ENCODE assay signal across 13 mouse cellular contexts in genomic region chr19:17199059-17199458, GRCm38 (mm10).
A peak's percentile ranks its signal among the peaks of the same experiment; 100 is the strongest.
DNase-seq lines count a peak whose midpoint lies in the region; ATAC-seq and TF ChIP-seq lines count a peak whose summit lies in the region.
"Had no signal": no experiment of that assay in that cellular context is flagged by ENCODE, and none has a peak within 500 bp of the region (broad histone marks: within the 10 kb centered on the region; RNA-seq: fewer than 3 reads in every experiment).

No protein-coding gene starts in this region.

- H3K9ac ChIP-seq in heart, postnatal 0 days (replicated peaks; ENCODE audit: low read depth, low read length) = no peak overlapping the region
- no peak overlapping the region for H3K9ac ChIP-seq in forebrain, embryonic 13.5 days

- ATAC-seq in heart, postnatal 0 days (ENCODE audit: insufficient read depth, low read depth) = peak; percentile 68
- no peak for ATAC-seq in cerebellum, adult (ENCODE audit: insufficient number of reproducible peaks, low FRiP score, low TSS enrichment)
- no peak for ATAC-seq in forebrain, embryonic 13.5 days
- ATAC-seq: lung, postnatal 0 days had no signal

- intact Hi-C loops in heart, postnatal 36 days (cut with DNase I) = no loop called here

- 22% methylated on average over 8 of the region's 8 CpGs for WGBS in embryonic facial prominence, embryonic 10.5 days
- WGBS in heart, postnatal 0 days = 10% methylated on average over 8 of the region's 8 CpGs
- WGBS in forebrain, embryonic 13.5 days = 62% methylated on average over 8 of the region's 8 CpGs

- peak; percentile 45 to 49 for DNase-seq in heart, adult 18-20 months
- DNase-seq in heart, postnatal 36 days = no peak
- DNase-seq in brain, embryonic 14.5 days (ENCODE audit: low read depth) = peak; percentile 11
- peak; percentile 12 for DNase-seq in embryonic facial prominence, embryonic 10.5 days (ENCODE audit: low spot score)
- peak; percentile 35 for DNase-seq in heart, postnatal 0 days (ENCODE audit: low spot score)
- DNase-seq in retina, postnatal 1 day = no peak
- DNase-seq: cerebellum, adult 8-10 months; right cerebral cortex, postnatal 14 days; thymus, postnatal 25 days had no signal

- TF ChIP-seq POLR2A in brain, embryonic 14.5 days (IDR thresholded peaks at IDR 0.05; ENCODE audit: borderline replicate concordance, extremely low read depth, insufficient read depth, insufficient read length, poor library complexity, severe bottlenecking) = no peak

- H3K27me3 ChIP-seq in embryonic facial prominence, embryonic 10.5 days (replicated peaks; ENCODE audit: low read depth, poor library complexity, severe bottlenecking) = no peaks in the 10 kb centered on the region
- H3K27me3 ChIP-seq in heart, postnatal 0 days (ENCODE audit: control insufficient read depth, insufficient read depth, low read length) = no peaks in the 10 kb centered on the region
- no peaks in the 10 kb centered on the region for H3K27me3 ChIP-seq in forebrain, embryonic 13.5 days

- no peak for TF ChIP-seq EP300 in heart, postnatal 0 days (IDR thresholded peaks at IDR 0.05; ENCODE audit: low read depth)

- H3K4me2 ChIP-seq in heart, postnatal 0 days (ENCODE audit: low read depth, low read length) = no peak overlapping the region
- H3K4me2 ChIP-seq in forebrain, embryonic 13.5 days = no peak overlapping the region

- no peak overlapping the region for H3K4me3 ChIP-seq in embryonic facial prominence, embryonic 10.5 days
- no peak overlapping the region for H3K4me3 ChIP-seq in heart, postnatal 0 days (ENCODE audit: low read depth, low read length)
- no peak overlapping the region for H3K4me3 ChIP-seq in forebrain, embryonic 13.5 days

- no peaks in the 10 kb centered on the region for H3K36me3 ChIP-seq in embryonic facial prominence, embryonic 10.5 days (replicated peaks)
- H3K36me3 ChIP-seq in heart, postnatal 0 days (replicated peaks; ENCODE audit: control insufficient read depth, insufficient read depth, low read length) = no peaks in the 10 kb centered on the region
- no peaks in the 10 kb centered on the region for H3K36me3 ChIP-seq in forebrain, embryonic 13.5 days (ENCODE audit: poor library complexity, severe bottlenecking)
- H3K36me3 ChIP-seq: G1E had no signal

- TF ChIP-seq CTCF in brain, embryonic 14.5 days (IDR thresholded peaks at IDR 0.05; ENCODE audit: borderline replicate concordance, extremely low read depth, insufficient read depth, insufficient read length) = no peak
- TF ChIP-seq CTCF in heart, postnatal 0 days (IDR thresholded peaks at IDR 0.05; ENCODE audit: low read depth) = no peak

- no peaks in the 10 kb centered on the region for H3K9me3 ChIP-seq in embryonic facial prominence, embryonic 10.5 days
- H3K9me3 ChIP-seq in heart, postnatal 0 days (replicated peaks; ENCODE audit: control insufficient read depth, low read length) = no peaks in the 10 kb centered on the region
- H3K9me3 ChIP-seq in forebrain, embryonic 13.5 days (replicated peaks) = no peaks in the 10 kb centered on the region
- H3K9me3 ChIP-seq: G1E had no signal

- H3K4me1 ChIP-seq in embryonic facial prominence, embryonic 10.5 days = peaks cover 5% of the 10 kb centered on the region
- peaks cover 8% of the 10 kb centered on the region; the same call in 1 of the 2 replicates for H3K4me1 ChIP-seq in heart, postnatal 0 days (ENCODE audit: control insufficient read depth, insufficient read depth)
- no peaks in the 10 kb centered on the region for H3K4me1 ChIP-seq in forebrain, embryonic 13.5 days

- no peak overlapping the region for H3K27ac ChIP-seq in embryonic facial prominence, embryonic 10.5 days (replicated peaks)
- no peak overlapping the region for H3K27ac ChIP-seq in heart, postnatal 0 days (ENCODE audit: low read depth)
- no peak overlapping the region for H3K27ac ChIP-seq in forebrain, embryonic 13.5 days

Comparison
In these comparisons a context has a peak if more than half of its experiments do, and no peak if none do; other contexts are left out.
1. DNase-seq: peak in heart, adult 18-20 months (2 of 2), brain, embryonic 14.5 days (single experiment), embryonic facial prominence, embryonic 10.5 days (single experiment) and heart, postnatal 0 days (single experiment); none in heart, postnatal 36 days (0 of 2) and retina, postnatal 1 day (single experiment).